Mouse (Mus musculus): ENCODE measurements around the gene Cdx2.

The Cdx2 gene

GRCm38 (mm10) chr5:147291764-147292505 is 15.1 kb downstream of the Cdx2 start:
- no peak for DNase-seq

- no peak for DNase-seq
Observed at GRCm38 (mm10) chr5:147284365-147284764, 22.7 kb downstream of the Cdx2 start.

DNA sequence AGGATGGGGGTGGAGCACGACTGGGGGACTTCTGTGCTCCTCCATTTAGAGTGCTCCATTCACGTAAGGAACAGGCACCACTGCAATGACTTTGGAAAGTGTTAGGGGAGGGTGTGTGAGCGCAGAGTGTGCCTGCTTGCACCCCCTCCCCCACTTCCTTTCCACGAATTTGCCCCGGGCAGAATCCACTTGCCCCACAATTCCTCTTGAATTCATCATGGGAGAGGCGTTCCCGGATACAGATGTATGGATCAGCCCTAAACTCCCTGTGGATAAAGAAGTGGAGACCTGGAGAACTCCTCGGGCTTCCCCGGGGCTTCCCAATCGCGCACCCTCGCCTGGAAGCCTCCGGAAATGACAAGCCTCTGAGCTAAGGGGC is 29.5 kb downstream of the Cdx2 start:
- DNase-seq = no peak

- no peak for DNase-seq
Observed at GRCm38 (mm10) chr5:147276701-147277546, 30.1 kb downstream of the Cdx2 start.

GRCm38 (mm10) chr5:147275761-147276160 is 31.3 kb downstream of the Cdx2 start:
- DNase-seq = no peak

GRCm38 (mm10) chr5:147274174-147275141 is 32.6 kb downstream of the Cdx2 start:
- DNase-seq = no peak

DNA sequence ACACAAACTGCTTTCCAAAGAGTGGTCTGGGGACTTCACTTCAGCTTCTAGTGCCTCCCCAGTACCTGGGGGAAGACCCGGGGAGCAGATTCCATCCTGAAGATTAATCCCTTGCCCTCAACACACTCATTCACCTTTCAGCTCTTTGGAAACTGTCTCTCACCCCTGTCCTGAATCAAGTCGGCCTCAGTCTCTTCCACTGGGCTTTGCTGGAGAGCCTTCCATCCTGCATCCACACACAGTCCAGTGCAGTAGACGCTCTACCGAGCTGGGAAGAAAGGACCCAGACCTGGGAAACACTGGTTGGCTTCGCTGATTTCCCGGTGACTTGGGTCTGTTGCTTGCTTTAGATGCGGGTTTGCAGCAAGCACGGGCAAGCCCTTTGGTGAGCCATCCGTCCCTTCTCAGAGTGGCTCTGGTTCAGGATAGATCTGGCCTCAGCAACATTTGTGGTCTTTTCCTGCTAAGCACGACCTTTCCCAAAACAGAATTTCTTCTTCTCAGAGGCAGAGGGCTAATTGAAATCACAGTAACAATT is 34.2 kb downstream of the Cdx2 start:
- no peak for DNase-seq

DNA sequence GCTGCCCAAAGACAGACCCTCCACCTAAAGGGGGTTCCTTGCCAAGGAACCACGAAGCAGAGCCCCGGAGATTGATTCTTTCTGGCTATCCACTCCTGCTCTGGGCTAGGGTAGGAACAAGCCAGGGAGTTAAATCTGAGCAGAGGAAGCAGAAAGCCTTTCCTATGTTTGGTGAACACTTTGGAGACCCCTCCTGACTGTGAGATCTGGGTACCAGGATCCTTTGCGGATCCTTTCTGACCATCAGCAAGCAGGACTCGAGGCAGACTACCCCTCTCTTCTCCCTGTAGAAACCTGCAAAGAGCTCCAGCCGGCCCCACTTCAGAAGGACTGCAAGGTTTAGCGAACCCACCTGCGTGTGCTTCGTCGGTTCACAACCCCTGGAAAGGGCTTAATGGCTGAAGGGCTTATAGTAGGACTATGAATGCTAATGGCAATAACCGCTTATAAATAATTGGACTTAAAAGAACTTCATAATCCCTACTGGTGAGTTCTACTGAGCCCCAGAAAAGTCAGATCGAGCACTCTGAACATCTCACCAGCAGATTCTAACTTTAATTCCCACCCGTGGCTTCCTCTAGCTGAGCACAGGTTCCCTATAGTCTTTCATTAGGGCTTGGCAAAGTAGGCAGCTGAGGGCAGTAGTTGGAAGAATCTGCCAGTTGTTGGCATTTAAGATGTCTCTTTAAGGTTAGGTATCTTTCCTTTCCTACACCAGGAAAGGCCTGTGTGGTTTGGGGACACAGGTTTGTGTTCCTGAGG is 34.8 kb downstream of the Cdx2 start:
- no peak for DNase-seq

DNA sequence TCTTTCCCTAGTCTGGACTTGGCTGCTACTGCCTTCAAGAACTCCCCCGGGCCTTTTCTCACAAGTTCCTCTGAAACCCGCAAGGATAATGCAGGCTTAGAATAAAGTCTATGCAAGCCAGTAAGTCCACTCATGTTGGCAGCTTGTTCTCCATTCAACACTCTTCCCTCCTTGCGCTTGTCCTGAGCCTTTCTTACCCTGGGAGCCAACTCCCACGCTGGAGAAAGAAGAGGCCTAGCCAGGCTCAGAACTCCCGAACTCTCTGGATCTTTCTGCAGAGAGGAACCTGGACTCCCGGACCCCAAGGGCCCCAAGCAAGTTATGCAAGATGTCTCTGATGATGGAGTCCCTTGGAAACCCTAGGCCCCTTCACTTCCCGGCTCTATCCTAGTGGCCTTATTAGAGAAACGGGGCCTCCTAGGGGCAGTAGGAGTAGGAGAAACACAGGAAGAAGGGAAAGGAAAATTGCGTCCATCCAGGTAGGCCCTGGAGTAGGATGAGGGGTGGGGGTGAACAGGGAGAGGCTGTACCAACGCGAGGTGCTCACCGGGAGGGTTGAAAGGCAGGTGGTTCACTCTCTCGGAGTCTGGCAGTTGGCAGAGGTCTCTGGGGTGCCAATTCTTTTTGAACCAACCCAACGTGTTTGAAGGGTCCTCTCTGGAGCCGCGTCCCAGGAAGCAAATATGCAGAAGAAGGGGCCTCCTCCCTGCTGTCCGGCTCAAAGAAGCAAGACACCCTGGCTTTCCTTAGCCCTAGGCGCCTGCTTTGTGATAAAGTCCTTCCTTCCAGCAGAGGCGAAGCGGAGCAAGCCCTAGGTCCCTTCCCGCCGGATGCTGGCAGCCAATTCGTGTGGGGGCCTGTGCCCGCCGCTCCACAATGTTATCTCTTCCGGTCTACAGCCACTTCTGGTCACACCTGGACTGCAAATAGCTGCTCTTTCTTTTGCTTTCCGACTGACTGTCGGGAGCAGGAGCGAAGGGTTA is 36.1 kb downstream of the Cdx2 start:
- no peak for DNase-seq

GRCm38 (mm10) chr5:147269926-147270672 is 37.0 kb downstream of the Cdx2 start, which contains the start of gene Pdx1:
Pdx1 (plus strand) TSS chr5:147269959.
- DNase-seq = no peak

DNA sequence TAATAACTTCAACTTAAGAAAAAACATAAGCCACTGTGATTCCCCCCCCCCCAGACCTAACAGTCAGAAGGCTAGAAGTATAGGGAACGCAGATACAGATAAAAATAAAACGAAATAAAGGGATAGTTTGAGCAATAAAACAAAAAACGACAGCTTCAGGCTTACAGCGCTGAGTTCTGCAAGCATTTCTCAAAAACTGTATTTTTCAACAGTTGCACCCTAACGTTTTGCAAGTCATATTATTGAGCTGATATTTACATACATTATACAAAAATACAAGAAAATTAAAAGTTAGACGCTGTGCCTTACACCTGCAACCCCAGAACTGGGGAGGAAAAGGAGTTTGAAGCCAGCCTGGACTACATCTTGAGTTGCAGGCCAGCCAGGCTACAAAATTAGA is 37.7 kb downstream of the Cdx2 start:
- DNase-seq = no peak

DNA sequence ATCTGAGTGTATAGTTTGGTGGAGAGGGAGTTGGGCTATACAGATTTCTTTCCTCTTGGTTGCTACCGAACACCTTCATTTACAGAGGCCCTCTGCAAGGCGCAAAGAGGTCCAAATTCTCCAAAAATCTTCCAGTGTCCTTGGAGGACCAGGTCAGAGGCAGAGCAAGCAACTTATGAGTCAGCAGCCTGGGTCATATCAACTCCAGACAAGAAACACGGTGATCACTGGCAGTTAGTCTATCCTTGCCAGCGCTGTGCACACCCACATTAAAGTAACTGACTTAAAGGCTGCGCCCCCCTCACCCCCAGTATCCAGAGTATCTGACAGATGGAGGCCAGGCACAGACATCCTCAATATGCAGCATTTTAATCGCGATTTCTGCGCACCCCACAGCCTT is 38.3 kb downstream of the Cdx2 start:
- no peak for DNase-seq

GRCm38 (mm10) chr5:147267434-147267833 is 39.6 kb downstream of the Cdx2 start:
- no peak for DNase-seq

DNA sequence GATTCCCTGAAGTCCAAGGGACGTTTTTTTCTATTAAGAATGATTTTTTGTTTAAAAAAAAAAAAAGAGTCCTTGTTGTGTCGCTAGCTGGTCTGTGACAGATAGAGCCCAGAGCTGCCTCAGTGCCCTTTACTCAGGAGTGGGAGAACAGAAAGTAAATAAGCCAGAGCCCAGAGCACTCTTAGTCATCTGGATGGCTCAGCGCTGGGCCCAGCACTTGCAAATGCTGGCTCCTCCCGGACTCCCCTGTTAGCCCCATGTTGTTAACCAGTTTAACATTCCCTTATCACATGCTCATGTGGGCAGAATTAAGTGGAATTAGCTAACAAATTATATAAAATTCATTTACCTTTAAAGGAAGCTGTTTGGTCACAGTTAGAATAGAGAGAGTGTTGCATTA is 43.1 kb downstream of the Cdx2 start:
- no peak for DNase-seq

GRCm38 (mm10) chr5:147261899-147262541 is 45.0 kb downstream of the Cdx2 start:
- DNase-seq = no peak

DNA sequence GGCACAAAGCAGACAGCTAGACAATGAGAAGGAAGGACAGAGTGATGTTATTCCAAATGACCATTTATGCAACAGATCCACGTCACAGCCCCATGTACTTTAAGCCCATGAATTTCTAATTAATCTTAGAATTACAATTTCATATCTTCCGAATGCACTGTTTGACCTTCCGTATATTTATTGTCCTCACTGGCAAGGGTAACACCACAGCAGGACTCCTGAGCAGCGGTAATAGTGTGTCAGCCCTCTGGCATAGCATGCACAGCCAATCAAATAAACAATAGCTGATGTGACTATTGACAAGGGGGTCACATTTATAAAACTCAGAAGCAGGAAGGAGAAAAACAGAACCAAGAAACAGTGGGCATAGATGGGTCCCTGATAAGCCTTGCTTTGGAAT is 46.3 kb downstream of the Cdx2 start:
- no peak for DNase-seq

DNA sequence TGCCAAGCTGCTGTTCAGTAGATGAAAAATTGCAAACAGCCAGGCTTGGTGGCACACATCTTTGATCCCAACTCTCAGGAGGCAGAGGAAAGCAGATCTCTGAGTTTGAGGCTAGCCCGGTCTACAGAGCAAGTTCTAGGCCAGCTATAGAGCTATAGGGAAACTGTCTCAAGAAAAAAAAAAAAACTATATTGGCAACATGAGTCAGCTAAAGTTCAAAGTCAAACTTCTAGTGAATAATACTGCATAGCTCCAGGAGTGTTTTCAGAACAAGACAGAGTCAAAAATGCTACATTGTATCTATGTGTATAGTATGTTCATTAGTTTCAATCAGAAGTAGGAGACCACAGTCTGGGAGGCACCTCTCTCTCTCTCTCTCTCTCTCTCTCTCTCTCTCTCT is 46.9 kb downstream of the Cdx2 start:
- DNase-seq = no peak
